Mouse (Mus musculus) midbrain, embryonic 13.5 days (tissue): Measurements from ENCODE around the gene Dll3. TPM values are rescaled to one million over a fixed set of nuclear protein-coding genes. Genes with fewer than 3 reads are reported as not detected.

Experiments used
- ATAC-seq: fragments of 200-750 bp; cut with Nextera tagmentation; 2 replicates; pipeline ENCODE4 v1.8.0; 2017; ENCODE audit warnings: mild to moderate bottlenecking, moderate TSS enrichment, moderate library complexity
- H3K27ac ChIP-seq: fragments of 300-500 bp; sonication (generic); 2 replicates; pipeline ENCODE4 v1.5.1; 2015; ENCODE audit warnings: inconsistent platforms, mild to moderate bottlenecking, moderate library complexity
- H3K27me3 ChIP-seq: fragments of 300-500 bp; sonication (generic); 2 replicates; pipeline ENCODE4 v1.6.1; 2015; ENCODE audit warnings: mild to moderate bottlenecking, inconsistent platforms
- H3K36me3 ChIP-seq: fragments of 300-500 bp; sonication (generic); 2 replicates; pipeline ENCODE4 v1.6.1; 2015; ENCODE audit warnings: mild to moderate bottlenecking, inconsistent platforms
- H3K4me1 ChIP-seq: fragments of 300-500 bp; sonication (generic); replicated peaks from 2 replicates; pipeline ENCODE4 v1.6.1; 2015; ENCODE audit warnings: inconsistent platforms
- H3K4me2 ChIP-seq: fragments of 300-500 bp; sonication (generic); replicated peaks from 2 replicates; pipeline ENCODE4 v1.6.1; 2015; ENCODE audit warnings: moderate library complexity, mild to moderate bottlenecking, inconsistent platforms
- H3K4me3 ChIP-seq: fragments of 300-500 bp; sonication (generic); replicated peaks from 2 replicates; pipeline ENCODE4 v1.5.1; 2015; ENCODE audit warnings: mild to moderate bottlenecking, inconsistent platforms
- H3K9ac ChIP-seq: fragments of 300-500 bp; sonication (generic); replicated peaks from 2 replicates; pipeline ENCODE4 v1.6.1; 2015; ENCODE audit warnings: mild to moderate bottlenecking, inconsistent platforms
- H3K9me3 ChIP-seq: fragments of 300-500 bp; sonication (generic); 2 replicates; pipeline ENCODE4 v1.6.1; 2016; ENCODE audit warnings: mild to moderate bottlenecking, inconsistent platforms
- WGBS: fragments of 180-500 bp; shearing (Covaris S2); methylation state at CpG from one replicate; pipeline ENCODE4 v1.1.7; 2015; 5-methylcytosine and 5-hydroxymethylcytosine counted together
- polyA plus RNA-seq: library from polyadenylated mRNA; unstranded; fragments of >200 nt; fragmentation: Nextera tagmentation; extraction: Ambion mirVana; gene quantifications from 2 replicates; pipeline ENCODE4 v1.2.1, GENCODE M21; 2015

The Dll3 gene
- polyA plus RNA-seq, 1 experiment from 2014 or later, result 41.5 TPM

DNA sequence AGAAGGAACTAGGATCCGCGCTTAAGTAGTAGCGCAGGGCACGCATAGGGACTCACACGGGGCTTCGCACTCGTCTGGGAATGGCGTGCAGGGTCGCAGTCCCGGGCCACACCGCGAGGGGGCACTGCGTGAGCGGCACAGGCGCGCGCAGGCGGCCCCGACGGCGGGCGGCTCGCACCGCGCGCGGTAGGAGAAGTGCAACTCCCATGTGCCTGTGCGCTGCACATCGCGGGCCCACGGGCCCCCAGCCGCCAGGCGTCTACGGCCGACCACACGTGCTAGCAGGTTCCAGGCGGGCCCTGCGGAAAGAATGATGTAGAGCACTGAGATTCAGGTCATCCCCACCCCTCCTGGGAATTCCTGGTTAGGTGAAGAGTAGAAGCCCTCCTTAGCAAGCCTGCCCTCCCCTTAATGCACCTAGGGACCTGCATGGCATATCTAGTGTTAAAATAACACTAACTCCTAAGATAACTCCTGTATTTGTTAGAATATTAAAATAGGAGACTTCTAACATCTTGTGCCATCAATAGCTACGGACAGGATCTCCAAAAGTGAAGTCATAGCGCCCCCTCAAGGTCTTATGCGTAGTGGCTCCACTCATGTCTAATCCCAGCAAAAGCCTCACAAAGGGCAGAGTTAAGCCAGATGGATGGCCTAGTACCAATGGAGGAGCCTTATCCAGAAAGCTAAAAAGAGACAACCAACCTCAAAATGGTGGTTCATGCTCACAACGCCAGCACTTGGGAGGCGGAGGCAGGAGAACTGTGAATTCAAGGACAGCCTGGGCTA is 3.0 kb downstream of the Dll3 start:
- H3K27me3 ChIP-seq, result peaks cover 22% of the 10 kb centered on the region
- H3K4me3 ChIP-seq, result peak overlapping the region; percentile 63
- H3K4me1 ChIP-seq, result peaks cover 65% of the 10 kb centered on the region
- ATAC-seq, result peak; percentile 18; the same call in 1 of the 2 replicates
- WGBS, result 10% methylated on average over 43 of the region's 43 CpGs
- peak overlapping the region; percentile 62 for H3K27ac ChIP-seq
- H3K9me3 ChIP-seq, result no peaks in the 10 kb centered on the region
- H3K9ac ChIP-seq, result peak overlapping the region; percentile 61
- peak overlapping the region; percentile 77 for H3K4me2 ChIP-seq
- no peaks in the 10 kb centered on the region for H3K36me3 ChIP-seq

DNA sequence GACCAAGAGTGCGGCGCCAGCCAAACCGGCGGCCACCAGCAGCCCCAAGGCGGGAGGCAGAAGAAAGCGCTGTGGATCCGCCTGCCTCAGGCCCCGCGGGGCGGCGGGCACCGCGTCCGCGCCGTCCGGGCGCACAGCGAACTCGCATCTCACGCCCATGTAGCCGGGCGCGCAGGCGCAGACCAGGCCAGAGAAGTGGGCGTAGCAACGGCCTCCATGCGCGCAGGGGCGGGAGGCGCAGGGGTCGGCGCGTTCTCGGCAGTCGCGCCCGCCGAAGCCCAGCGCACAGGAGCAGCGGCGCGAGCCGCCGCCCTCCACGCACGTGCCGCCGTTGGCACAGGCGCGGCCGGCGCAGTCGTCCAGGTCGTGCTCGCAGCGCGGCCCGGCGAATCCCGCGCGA is 7.6 kb downstream of the Dll3 start:
- peak; percentile 63 for ATAC-seq
- WGBS, result under 1% methylated on average over 63 of the region's 63 CpGs

DNA sequence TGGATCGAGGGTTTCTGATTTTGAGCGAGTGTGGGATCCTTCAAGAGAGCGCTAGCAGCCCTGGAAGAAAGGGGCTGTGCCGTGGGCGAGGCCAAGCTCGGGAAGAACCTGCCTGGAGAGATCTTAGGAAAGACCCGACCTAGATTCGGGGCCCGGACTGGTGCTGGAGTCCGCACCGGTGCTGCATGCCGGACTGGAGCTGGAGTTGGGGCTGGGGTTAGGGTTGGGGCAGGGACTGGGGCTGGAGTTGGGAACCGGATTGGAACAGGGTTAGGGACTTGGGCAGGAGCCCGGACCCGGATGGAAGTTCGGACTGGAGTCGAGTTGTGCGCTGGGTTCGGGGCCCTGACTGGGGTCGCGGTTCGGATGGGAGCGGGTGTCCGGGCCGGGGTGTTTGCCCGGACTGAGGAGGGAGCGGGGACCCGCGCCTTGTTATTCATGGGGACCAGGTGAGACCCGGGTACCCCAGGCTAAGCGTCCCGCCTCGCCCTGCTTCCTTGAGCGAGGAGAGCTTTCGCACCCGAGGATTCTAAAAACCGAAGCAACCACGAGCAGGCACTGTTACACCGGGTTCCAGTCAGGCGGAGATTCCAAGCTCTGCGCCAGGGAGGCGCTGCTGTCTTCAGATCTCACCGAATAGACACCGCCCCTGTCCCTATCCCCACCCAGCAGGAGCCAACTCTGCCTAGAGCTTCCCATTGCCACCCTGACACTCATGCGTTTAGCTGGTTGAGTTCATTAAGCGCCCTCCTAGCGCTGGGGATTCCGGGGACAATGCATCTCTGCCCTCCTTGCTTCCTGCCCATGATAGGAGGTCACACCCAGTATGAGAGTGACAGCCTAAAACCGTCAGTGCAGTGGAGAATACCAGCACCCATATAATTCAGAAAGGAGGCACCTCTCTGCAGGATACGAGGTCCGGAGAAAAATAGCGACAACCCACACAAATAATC is 11.1 kb downstream of the Dll3 start, which contains the start of gene Selenov:
Gene Selenov (minus strand): TSS at position 549 of the 953 bp plus-strand sequence.
- Histone ChIP-seq H3K27me3 (peaks cover 73% of the 10 kb centered on the region), H3K4me3 (peak within 1 kb of the TSS; percentile 25), H3K9ac (peak within 1 kb of the TSS; percentile 36; the same call in 1 of the 2 replicates), H3K9me3 (no peaks in the 10 kb centered on the region), H3K4me2 (peak within 1 kb of the TSS; percentile 49), H3K36me3 (0 out of 2 replicates have a peak, but pooled peaks cover 2% of the 10 kb centered on the region), H3K27ac (no peak within 1 kb of the TSS), H3K4me1 (peaks cover 43% of the 10 kb centered on the region)
- WGBS, result 1% methylated on average over 52 of the region's 52 CpGs
- ATAC-seq, result peak; percentile 44

More for the DNA sequence above, 7.6 kb downstream of the Dll3 start:
- Histone ChIP-seq H3K9me3 (no peaks in the 10 kb centered on the region), H3K4me2 (peak overlapping the region; percentile 76), H3K4me3 (peak overlapping the region; percentile 55), H3K27me3 (peaks cover 63% of the 10 kb centered on the region), H3K27ac (no peak overlapping the region), H3K36me3 (0 out of 2 replicates have a peak, but pooled peaks cover 2% of the 10 kb centered on the region), H3K4me1 (peaks cover 51% of the 10 kb centered on the region), H3K9ac (peak overlapping the region; percentile 74)

DNA sequence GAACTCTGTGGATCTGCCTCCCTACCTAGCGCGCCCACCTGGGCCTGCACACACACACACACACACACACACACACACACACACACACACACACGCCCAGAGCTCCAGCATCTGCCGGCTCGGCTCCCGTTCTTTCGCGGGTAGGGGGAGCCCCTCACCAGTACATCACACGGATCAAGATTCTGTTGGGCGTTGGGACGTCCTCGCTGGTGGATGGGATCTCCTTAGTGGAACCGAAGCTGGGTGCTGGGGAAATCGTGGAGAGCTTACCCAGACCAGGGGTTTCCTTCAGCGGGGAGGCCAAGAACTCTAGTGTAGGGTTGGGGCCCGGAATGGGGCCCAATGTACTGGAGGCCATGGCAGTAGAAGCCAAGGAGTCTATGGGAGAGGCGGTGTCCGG is 11.9 kb downstream of the Dll3 start:
- WGBS, result 2% methylated on average over 18 of the region's 18 CpGs
- Histone ChIP-seq H3K27me3 (peaks cover 66% of the 10 kb centered on the region), H3K9ac (peak overlapping the region; percentile 36; the same call in 1 of the 2 replicates), H3K9me3 (no peaks in the 10 kb centered on the region), H3K4me1 (peaks cover 40% of the 10 kb centered on the region), H3K4me2 (peak overlapping the region; percentile 49), H3K27ac (no peak overlapping the region), H3K36me3 (0 out of 2 replicates have a peak, but pooled peaks cover 2% of the 10 kb centered on the region), H3K4me3 (peak overlapping the region; percentile 25)
- ATAC-seq, result peak; percentile 25; the same call in 1 of the 2 replicates

DNA sequence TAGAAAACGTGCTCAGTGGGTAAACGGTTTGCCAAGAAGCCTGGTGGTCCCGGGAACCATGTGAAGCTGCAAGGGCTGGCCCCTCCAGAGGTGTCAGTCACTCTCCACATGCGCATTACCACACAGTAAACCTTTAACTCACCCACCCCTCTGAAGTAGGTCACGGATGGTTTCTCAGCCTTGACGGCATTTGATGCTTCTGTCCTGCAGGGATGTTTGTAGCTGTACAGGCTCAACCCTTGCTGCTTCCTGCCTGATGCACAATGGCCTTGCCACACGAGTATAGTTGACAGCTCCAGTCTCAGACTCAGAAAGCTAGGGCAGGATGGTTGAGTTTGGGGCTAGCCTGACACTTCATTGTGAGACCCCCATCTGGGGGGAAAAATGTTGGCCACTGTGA is 21.4 kb downstream of the Dll3 start:
- ATAC-seq, result no peak
- 82% methylated on average over 7 of the region's 7 CpGs for WGBS
- H3K27me3 ChIP-seq, result no peaks in the 10 kb centered on the region

DNA sequence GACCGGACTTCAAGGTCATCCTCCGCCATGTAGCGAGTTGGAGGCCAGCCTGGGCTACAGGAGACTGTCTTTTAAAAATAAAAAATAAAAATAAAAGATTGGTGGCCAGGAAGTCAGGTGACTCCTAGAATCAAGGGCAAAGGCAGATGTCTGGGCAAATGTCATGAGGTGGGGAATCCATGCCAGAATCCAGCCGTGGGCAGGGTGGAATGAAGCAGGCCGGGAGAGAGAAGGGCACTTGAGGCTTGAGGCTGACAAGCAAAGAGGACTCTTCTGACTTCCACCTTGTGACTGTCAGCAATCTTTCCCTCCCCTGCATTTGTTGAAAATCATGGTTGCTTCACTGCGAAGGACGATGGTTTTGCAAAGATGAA is 23.8 kb downstream of the Dll3 start:
- Histone ChIP-seq H3K4me2 (peak overlapping the region; percentile 80), H3K4me3 (peak overlapping the region; percentile 69), H3K9ac (peak overlapping the region; percentile 92), H3K27me3 (no peaks in the 10 kb centered on the region), H3K27ac (peak overlapping the region; percentile 90; the same call in 1 of the 2 replicates), H3K9me3 (no peaks in the 10 kb centered on the region), H3K36me3 (peaks cover 7% of the 10 kb centered on the region), H3K4me1 (peaks cover 20% of the 10 kb centered on the region)
- no peak for ATAC-seq
- 94% methylated on average over 7 of the region's 7 CpGs for WGBS

More for the DNA sequence above, 21.4 kb downstream of the Dll3 start:
- Histone ChIP-seq H3K27ac (no peak overlapping the region), H3K9ac (no peak overlapping the region), H3K36me3 (no peaks in the 10 kb centered on the region), H3K4me1 (peaks cover 20% of the 10 kb centered on the region), H3K4me2 (no peak overlapping the region), H3K4me3 (no peak overlapping the region), H3K9me3 (no peaks in the 10 kb centered on the region)

DNA sequence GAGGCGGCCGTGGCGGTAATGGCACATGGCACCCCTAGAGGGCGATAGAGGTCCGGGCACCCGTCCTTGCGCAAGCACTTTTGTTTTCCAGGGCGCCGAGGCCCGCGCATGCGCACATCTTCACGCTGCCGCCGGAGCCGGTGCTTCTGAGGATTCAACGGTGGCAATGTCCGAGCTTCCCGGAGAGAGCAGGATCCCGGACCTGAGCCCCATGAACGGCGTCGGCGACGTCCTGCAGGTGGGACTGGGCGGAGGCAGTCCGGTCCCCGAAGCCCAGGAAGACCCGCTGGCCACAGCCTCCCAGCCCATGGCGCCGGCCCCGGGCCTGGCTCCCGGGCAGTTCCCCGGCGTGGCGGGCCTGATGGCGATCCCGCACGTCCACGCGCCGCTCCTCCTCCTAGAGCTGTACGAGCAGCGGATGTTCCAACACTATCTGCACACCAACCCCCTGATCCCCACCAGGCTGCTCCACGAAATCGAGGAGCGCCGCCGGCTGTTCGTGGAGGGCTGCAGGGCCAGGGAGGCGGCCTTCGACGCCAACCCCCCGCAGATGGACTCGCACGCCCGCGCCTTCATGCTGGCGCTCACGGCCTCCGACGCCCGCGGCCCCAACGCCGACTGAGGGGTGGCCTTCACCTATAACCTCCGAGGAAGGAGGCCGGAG is 24.3 kb downstream of the Dll3 start, which contains the start of gene Eid2b:
Gene Eid2b (plus strand): TSS at position 125 of the 664 bp plus-strand sequence.
- Histone ChIP-seq H3K4me2 (peak within 1 kb of the TSS; percentile 80), H3K4me3 (peak within 1 kb of the TSS; percentile 69), H3K9me3 (no peaks in the 10 kb centered on the region), H3K9ac (peak within 1 kb of the TSS; percentile 92), H3K36me3 (peaks cover 12% of the 10 kb centered on the region), H3K4me1 (peaks cover 20% of the 10 kb centered on the region), H3K27me3 (no peaks in the 10 kb centered on the region), H3K27ac (peak within 1 kb of the TSS; percentile 90)
- ATAC-seq, result peak; percentile 87
- 2% methylated on average over 68 of the region's 68 CpGs for WGBS

DNA sequence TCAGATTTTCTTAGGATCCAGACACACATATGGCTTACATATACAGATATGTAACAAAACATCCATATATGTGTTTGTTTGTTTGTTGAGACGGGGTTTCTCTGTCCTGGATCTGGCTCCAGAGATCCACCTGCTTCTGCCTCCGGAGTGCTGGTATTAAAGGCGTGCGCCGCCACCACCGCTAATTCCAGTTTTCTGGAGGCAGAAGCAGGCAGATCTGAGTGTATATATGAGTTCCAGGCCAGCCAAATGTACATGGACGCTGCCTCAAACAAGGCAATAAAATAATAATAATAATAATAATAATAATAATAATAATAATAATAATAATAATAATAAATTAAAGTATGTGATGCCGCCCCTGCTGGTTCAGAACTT is 24.8 kb downstream of the Dll3 start:
- no peak overlapping the region for H3K4me2 ChIP-seq
- peaks cover 20% of the 10 kb centered on the region for H3K4me1 ChIP-seq
- H3K27me3 ChIP-seq, result no peaks in the 10 kb centered on the region
- peak; percentile 43; the same call in 1 of the 2 replicates for ATAC-seq
- H3K36me3 ChIP-seq, result peaks cover 17% of the 10 kb centered on the region
- no peaks in the 10 kb centered on the region for H3K9me3 ChIP-seq
- no peak overlapping the region for H3K27ac ChIP-seq
- whole genome bisulfite sequencing, result 53% methylated on average over 8 of the region's 8 CpGs
- no peak overlapping the region; the same call in 1 of the 2 replicates for H3K4me3 ChIP-seq
- H3K9ac ChIP-seq, result no peak overlapping the region

DNA sequence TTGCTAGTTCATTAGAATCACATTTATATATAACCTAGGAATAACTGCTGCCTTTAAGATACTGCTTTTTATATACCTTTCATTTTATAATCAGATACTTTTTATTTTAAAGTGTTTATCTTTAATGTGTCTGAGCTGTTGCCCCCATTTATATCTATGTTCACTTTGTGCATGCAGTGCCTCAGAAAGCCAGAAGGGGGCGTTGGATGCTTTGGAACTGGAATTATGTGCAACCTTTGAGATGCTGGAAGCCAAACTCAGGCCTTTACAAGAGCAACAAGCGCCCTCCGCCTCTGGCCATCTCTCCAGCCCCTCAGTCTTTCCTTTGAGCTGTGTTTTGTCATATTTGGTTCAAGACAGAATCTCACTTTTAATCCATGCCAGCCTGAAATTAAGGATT is 30.3 kb downstream of the Dll3 start:
- WGBS, result 69% methylated on average over 3 of the region's 3 CpGs
- Histone ChIP-seq H3K27ac (no peak overlapping the region), H3K36me3 (peaks cover 41% of the 10 kb centered on the region), H3K9ac (no peak overlapping the region), H3K4me2 (no peak overlapping the region), H3K4me1 (peaks cover 17% of the 10 kb centered on the region), H3K27me3 (no peaks in the 10 kb centered on the region), H3K9me3 (0 out of 2 replicates have a peak, but pooled peaks cover 3% of the 10 kb centered on the region), H3K4me3 (no peak overlapping the region)
- ATAC-seq, result no peak

DNA sequence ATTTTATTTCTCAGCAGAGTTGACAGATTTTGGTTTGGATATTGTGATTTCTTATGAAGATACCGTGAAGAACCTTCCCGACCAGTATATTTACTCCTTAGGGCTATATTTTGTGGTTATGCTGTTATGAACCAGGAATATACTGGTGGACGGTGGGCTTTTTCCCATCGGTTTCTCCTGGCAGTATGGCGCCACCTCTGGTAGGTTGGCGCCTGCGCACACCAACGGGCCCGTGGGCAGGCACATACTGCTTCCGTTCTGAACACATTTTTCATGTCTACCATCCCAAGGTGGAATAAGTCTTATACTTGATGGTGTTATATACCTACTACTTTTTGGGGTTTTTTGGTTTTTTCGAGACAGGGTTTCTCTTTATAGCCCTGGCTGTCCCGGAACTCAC is 32.7 kb downstream of the Dll3 start:
- no peak for ATAC-seq
- no peaks in the 10 kb centered on the region for H3K27me3 ChIP-seq
- peaks cover 41% of the 10 kb centered on the region for H3K36me3 ChIP-seq
- peak overlapping the region; percentile 86 for H3K4me2 ChIP-seq
- H3K27ac ChIP-seq, result no peak overlapping the region
- peak overlapping the region; percentile 94 for H3K4me3 ChIP-seq
- 0 out of 2 replicates have a peak, but pooled peaks cover 3% of the 10 kb centered on the region for H3K9me3 ChIP-seq
- 95% methylated on average over 12 of the region's 12 CpGs for WGBS
- no peak overlapping the region for H3K9ac ChIP-seq
- peaks cover 17% of the 10 kb centered on the region for H3K4me1 ChIP-seq

DNA sequence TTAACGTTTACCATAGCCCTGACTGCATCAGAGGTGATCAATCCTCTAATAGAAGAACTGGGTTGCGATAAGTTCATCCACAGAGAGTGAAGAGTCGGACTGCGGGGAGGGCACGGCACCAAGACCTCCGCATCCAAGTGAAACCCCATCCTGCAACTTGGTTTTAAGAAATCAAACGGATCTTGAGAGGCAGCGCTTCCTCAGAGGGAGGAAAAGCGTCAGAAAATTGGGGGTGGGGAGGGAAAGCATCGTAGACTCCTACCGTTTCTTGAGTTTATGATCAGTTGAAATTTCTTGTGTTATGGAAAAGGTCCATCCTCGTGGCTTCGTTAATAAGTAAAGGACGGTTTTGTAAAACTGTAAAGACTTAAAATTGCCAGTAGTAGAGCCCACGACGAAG is 33.5 kb downstream of the Dll3 start:
- Histone ChIP-seq H3K4me2 (peak overlapping the region; percentile 86), H3K9me3 (0 out of 2 replicates have a peak, but pooled peaks cover 3% of the 10 kb centered on the region), H3K36me3 (peaks cover 37% of the 10 kb centered on the region), H3K9ac (peak overlapping the region; percentile 100), H3K27ac (peak overlapping the region; percentile 97), H3K4me3 (peak overlapping the region; percentile 94), H3K27me3 (no peaks in the 10 kb centered on the region), H3K4me1 (peaks cover 17% of the 10 kb centered on the region)
- WGBS, result 29% methylated on average over 16 of the region's 16 CpGs
- no peak for ATAC-seq
